Mouse (Mus musculus) neutrophil, adult 5-6 weeks (primary cell): ENCODE measurements around the gene Ugt1a10. TPM values are rescaled to one million over a fixed set of nuclear protein-coding genes. Genes with fewer than 3 reads are reported as not detected.
"Not testable (repeated sequence)": the region's sequence is repeated elsewhere in the genome, so short reads cannot be mapped to it uniquely, and the experiment has no call there.

ENCODE experiments used
- ATAC-seq: fragments of 151-379, 151-347 bp; 2 replicates; pipeline ENCODE4 v1.8.0; 2017; ENCODE audit warnings: mild to moderate bottlenecking, moderate TSS enrichment; ENCODE audit not compliant: insufficient number of reproducible peaks, poor library complexity, low FRiP score, severe bottlenecking; ENCODE audit errors: extremely low read depth
- total RNA-seq: library from RNA; stranded (forward); fragments of 200-1000 nt; gene quantifications from 2 replicates; pipeline ENCODE4 v1.2.3, GENCODE M21; 2017

Gene Ugt1a10
- total RNA-seq = not detected in 2 replicates

- no peak for ATAC-seq
Observed at GRCm38 (mm10) chr1:88055088-88055487, at the start of gene Ugt1a10. Gene Ugt1a10, plus strand, starts transcription at chr1:88055388.

GRCm38 (mm10) chr1:88007692-88008210 is 47.4 kb upstream of the Ugt1a10 start:
- no peak for ATAC-seq

- peak; percentile 67; the same call in 1 of the 2 replicates for ATAC-seq
Observed at GRCm38 (mm10) chr1:88008211-88008697, 46.9 kb upstream of the Ugt1a10 start, which contains the start of gene Usp40. Gene Usp40, minus strand, starts transcription at chr1:88008551.

- ATAC-seq = no peak
Observed at GRCm38 (mm10) chr1:88008735-88009134, 46.5 kb upstream of the Ugt1a10 start.

DNA sequence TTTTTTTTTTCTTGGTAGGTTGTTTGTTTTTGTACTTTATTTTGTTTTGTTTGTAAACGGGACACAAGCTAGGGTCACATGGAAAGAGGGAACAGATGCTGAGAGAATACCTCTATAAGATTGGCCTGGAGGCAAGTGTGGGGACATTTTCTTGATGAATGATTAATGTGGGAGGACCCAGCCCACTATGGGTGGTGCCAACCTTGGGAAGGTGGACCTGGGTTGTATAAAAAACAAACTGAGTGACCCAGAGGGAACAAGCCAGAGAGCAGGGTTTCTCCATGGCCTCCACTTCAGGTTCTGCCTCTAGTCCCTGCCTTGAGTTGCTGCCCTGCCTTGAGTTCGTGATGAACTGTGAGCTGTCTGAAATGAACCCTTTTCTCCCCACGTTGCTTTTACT is 45.7 kb upstream of the Ugt1a10 start:
- ATAC-seq = no peak

- ATAC-seq = no peak
Observed at GRCm38 (mm10) chr1:88013726-88014125, 41.5 kb upstream of the Ugt1a10 start.

DNA sequence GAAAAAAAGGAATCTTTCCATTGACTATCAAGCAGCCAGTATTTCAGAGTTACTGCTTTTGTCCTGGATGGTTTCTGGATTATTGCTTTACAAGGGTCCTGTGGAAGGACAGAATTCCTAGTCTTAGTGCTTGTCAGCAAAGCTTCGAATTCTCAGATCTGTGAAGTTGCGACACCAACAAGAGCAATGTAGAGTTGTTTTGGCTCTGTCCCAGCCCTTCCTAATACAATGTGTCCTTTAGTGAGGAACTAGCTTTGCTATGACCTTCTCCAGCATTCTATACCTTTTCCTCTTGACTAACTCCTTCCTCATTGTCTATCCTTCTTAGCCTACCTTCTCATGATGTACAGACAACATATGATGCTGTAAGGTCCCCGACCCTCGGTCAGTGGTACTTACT is 41.0 kb upstream of the Ugt1a10 start:
- no peak for ATAC-seq

- ATAC-seq = no peak
Observed at GRCm38 (mm10) chr1:88014671-88015070, 40.5 kb upstream of the Ugt1a10 start.

DNA sequence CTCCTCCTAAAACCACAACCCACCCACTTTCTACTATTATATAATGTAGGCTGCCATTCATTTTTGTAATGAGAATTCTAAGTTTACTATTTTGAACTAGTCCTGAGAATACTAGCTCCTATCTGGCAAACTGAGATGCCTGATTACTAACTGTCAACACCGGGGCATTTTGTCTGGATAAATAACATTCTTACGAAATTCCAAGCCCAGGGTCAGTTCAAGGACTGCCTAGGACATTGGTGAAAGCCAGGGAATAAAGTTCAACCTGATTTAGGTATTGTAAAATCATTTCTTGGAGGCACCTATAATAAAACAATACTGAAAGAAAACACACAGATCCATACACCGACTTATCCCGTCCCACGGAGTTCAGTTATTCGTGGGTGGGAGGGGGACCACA is 39.8 kb upstream of the Ugt1a10 start:
- ATAC-seq = no peak

DNA sequence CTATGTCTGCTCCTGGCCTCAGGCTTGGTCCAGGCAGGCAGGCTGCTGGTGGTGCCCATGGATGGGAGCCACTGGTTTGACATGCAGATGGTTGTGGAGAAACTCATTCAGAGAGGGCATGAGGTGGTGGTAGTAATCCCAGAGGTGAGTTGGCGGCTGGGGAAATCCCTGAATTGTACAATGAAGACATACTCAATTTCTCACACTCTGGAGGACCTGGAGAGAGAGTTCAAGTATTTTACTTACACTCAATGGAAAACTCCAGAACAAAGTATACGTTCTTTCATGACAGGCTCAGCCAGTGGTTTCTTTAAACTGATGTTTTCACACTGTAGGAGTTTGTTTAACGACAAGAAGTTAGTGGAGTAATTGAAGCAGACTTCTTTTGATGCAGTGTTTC is 29.9 kb upstream of the Ugt1a10 start:
- not testable (repeated sequence) for ATAC-seq

DNA sequence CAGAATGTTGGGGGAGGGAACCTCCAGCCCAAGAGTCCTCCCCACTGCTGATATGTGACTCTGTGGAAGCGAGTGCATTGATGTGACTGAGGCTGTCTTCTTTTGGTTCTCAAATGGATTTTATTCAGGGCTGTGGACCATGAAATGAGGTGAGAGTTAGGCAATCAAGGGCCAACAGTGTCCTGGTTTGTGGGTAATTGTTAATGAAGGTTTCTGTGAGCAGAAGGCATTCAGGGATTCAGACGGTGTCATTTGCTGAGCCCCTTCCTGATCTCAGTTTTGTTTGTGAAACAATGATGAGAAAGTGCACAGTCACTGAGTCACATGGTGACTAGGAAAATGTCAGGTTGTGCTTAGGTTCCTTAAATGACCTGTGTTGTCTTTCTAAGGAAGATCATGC is 12.1 kb upstream of the Ugt1a10 start:
- ATAC-seq = peak; percentile 69

DNA sequence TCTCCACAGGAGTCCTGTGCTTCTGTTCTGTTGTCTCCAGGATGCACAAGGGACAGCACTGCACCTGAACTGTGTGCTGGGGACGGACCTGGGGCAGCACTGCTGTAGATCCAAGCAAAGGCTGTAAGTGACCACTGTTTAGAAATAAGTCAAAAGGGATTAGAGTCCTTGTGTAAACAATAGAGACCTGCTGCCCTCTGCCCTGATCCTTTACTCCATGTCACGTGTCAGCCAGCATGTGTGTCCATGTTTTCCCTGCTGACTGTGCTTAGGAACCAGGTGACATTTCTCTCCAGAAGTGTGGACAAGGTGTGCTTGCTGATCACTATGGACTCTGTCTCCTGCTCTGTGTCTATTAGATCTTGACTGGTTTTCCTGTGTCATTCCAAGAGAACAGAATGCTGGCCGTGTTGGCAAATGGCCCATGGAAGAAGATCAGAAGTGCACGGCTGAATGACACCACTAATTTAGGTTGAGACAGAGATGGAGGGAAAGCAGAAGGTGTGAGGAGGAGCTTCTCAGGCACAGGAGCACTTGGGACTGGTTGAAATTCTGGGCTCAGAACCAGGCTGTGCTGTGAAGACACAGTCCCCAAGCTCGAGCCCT is 10.3 kb upstream of the Ugt1a10 start:
- not testable (repeated sequence) for ATAC-seq

DNA sequence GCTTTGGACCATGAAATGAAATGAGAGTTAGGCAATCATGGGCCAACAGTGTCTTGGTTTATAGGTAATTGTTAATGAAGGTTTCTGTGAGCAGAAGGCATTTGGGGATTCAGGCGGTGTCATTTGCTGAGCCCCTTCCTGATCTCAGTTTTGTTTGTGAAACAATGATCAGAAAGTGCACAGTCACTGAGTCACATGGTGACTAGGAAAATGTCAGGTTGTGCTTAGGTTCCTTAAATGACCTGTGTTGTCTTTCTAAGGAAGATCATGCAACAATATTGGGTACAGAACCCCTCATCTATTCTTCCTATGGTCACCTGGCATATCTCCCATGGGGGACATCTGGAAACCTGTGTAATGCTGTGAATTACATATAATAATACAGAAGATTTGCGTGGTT is 7.8 kb upstream of the Ugt1a10 start:
- ATAC-seq = peak; percentile 53

DNA sequence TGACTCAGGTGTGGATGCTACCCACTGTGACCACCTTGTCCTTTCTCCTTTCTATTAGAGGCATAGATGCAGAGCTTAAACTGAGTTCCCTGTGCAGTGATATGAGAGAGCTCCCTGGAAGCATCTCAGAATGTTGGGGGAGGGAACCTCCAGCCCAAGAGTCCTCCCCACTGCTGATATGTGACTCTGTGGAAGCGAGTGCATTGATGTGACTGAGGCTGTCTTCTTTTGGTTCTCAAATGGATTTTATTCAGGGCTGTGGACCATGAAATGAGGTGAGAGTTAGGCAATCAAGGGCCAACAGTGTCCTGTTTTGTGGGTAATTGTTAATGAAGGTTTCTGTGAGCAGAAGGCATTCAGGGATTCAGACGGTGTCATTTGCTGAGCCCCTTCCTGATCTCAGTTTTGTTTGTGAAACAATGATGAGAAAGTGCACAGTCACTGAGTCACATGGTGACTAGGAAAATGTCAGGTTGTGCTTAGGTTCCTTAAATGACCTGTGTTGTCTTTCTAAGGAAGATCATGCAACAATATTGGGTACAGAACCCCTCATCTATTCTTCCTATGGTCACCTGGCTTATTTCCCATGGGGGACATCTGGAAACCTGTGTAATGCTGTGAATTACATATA is 11.4 kb downstream of the Ugt1a10 start:
- ATAC-seq = peak; percentile 77

DNA sequence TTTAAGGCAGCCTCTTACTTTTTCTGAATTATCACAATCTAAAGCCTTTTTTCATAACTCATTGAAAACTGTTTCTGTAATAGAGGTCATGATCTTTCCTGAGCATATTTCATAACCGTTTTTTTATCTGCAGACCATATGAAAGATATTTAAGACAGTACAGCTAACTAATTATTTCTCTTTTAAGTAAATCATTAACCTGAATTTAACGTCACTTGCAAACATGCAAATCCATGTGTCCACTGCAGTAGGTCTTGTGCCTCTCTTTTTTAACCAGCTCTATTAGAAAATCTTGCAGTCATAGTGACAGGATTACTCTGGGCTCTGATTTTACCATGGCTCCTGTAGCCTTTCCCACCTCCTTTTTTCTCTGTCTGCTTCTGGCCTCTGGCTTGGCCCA is 15.3 kb downstream of the Ugt1a10 start, which contains the start of gene Ugt1a9:
Gene Ugt1a9 (plus strand): TSS at position 306 of the 400 bp plus-strand sequence.
- no peak for ATAC-seq

- no peak for ATAC-seq
Observed at GRCm38 (mm10) chr1:88070902-88071301, 15.7 kb downstream of the Ugt1a10 start.

- ATAC-seq = no peak
Observed at GRCm38 (mm10) chr1:88074471-88074870, 19.3 kb downstream of the Ugt1a10 start.

DNA sequence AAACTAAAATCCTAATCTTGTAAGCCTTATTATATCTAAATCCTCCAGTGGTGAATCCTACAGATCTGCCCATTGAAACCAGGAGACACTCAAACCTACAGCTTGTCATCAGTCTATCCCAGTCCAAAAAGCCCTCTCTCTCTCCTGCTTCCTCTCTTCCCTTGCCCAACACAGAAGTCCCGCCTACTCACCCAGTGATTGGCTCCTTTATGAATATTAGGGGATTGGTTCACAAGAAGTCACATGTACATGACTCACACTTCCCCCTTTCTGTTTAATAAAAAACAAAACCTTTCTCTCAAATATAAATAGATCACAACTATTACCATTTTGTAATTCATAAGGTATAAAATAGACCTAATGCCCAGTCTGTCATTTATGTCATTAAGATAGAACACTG is 21.9 kb downstream of the Ugt1a10 start:
- ATAC-seq = no peak

DNA sequence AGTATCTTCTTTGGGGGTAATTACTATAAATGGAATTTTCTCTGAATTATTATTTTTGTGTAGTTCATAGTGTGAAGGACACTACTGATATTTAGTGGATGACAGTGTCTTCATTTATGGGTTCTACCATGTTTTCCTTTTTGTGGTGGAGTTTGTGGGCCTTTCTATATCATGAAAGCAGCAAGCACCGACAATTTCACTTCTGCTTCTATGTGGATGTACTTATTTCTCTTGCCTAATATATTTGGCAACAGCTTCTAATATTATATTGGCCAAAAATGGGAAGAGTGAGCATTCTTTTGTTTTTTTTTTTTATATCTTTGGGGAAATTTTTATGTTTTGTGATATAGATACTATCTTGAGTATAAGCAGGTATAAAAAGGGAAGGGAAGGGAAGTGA is 26.5 kb downstream of the Ugt1a10 start:
- no peak for ATAC-seq

DNA sequence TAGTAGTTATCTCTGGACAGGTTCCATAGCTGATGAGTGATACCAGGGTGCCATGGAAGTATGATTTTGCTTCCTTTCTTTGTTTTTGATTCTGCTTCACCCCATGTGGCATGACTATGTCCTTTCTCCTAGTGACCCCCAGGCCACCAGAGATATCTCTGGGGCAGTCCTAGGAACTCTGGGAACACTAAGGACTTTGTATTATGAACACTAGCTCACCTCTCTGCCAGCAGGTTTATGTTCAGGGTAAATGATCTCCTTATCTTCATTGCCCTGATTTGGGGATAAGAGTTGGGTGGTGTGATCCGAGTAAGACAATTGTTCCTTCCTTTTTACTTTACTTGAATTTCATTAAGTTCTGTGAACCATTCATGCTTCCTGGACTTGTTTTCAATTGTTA is 30.9 kb downstream of the Ugt1a10 start:
- ATAC-seq = no peak
